Mouse (Mus musculus): ENCODE measurements around the gene Hoxb4.

The Hoxb4 gene

DNA sequence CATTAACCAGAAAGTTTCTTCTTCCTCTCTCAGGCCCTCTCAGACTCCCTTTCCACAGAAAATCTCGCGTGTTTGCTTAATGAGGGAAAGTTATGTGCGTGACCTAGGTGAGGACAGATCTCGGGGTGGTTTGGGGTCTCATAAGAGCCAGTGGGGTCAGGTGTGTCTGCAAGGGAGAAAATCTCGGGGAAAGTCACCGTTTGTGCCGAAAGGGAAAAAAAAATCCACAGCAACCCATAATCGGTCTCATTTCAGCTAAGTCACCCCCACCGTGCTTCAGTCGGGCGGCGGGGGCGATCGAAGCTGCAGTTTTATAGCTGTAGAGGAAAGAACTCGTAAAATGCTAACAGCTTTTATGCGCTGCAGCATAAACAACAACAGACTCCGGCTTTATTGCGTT is 36.7 kb upstream of the Hoxb4 start:
- H3K36me3 ChIP-seq (ENCODE audit: control insufficient read depth, insufficient read depth, low read length, poor library complexity, severe bottlenecking), result no peaks in the 10 kb centered on the region
- DNase-seq (ENCODE audit: low read depth, low spot score), result no peak
- H3K27me3 ChIP-seq (ENCODE audit: control insufficient read depth, insufficient read depth, low read length, poor library complexity, severe bottlenecking), result peaks cover 9% of the 10 kb centered on the region

DNA sequence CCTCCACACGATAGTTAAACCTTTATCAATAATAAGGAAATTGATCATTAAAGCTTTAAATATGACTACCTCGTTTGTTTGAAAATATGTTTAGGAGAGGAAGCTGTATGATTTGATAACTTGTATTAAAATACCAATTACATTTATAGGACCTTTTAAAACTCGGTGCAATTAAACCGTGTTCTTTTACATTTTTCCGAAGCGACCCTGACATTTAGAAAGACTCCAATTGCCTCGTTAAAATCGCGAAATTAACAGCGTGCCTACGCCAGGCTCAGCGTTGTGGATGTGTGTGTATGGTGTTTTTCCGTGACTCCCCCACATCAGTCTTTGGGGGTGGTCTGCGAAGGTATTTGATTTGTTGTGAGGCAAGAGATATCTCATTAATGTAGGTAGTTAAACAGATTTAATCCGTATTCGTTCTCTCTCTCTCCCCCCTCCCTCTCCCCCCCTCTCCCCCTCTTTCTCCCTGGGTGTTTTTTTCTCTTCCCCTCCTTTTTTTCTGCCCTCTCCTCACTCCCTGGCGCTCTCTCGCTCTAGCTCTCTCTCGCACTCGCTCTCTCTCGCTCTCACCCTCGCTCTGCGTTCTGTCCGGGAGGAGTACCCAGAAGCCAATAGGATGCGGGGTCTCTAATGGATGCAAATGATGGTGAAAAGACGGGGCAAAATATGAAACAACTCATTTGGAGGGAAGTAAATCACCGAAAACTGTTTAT is 36.1 kb upstream of the Hoxb4 start, which contains the start of gene Hoxb8:
TSS of gene Hoxb8 (plus strand) at position 51 of the 716 bp plus-strand sequence.
- Histone ChIP-seq H3K36me3 (ENCODE audit: control insufficient read depth, insufficient read depth, low read length, poor library complexity, severe bottlenecking) (no peaks in the 10 kb centered on the region), H3K27me3 (ENCODE audit: control insufficient read depth, insufficient read depth, low read length, poor library complexity, severe bottlenecking) (peaks cover 7% of the 10 kb centered on the region)
- no peak for DNase-seq (ENCODE audit: low read depth, low spot score)

DNA sequence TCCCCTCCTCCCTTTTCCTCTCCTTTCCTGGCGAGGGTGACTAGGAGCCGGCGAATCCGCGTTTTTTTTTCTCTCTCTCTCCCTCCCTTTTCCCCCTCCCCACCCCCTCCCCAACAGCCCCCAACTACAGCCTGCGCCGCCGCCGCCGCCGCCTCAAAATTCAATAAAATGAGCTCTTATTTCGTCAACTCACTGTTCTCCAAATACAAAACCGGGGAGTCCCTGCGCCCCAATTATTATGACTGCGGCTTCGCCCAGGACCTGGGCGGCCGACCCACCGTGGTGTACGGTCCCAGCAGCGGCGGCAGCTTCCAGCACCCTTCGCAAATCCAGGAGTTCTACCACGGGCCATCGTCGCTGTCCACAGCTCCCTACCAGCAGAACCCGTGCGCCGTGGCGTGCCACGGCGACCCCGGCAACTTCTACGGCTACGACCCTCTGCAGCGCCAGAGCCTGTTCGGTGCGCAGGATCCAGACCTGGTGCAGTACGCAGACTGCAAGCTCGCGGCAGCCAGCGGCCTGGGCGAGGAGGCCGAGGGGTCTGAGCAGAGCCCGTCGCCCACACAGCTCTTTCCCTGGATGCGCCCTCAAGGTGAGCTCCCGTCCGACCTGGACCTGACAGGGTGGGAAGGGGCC is 35.2 kb upstream of the Hoxb4 start:
- peaks cover 7% of the 10 kb centered on the region for H3K27me3 ChIP-seq (ENCODE audit: control insufficient read depth, insufficient read depth, low read length, poor library complexity, severe bottlenecking)
- no peaks in the 10 kb centered on the region for H3K36me3 ChIP-seq (ENCODE audit: control insufficient read depth, insufficient read depth, low read length, poor library complexity, severe bottlenecking)
- DNase-seq (ENCODE audit: low read depth, low spot score), result no peak

DNA sequence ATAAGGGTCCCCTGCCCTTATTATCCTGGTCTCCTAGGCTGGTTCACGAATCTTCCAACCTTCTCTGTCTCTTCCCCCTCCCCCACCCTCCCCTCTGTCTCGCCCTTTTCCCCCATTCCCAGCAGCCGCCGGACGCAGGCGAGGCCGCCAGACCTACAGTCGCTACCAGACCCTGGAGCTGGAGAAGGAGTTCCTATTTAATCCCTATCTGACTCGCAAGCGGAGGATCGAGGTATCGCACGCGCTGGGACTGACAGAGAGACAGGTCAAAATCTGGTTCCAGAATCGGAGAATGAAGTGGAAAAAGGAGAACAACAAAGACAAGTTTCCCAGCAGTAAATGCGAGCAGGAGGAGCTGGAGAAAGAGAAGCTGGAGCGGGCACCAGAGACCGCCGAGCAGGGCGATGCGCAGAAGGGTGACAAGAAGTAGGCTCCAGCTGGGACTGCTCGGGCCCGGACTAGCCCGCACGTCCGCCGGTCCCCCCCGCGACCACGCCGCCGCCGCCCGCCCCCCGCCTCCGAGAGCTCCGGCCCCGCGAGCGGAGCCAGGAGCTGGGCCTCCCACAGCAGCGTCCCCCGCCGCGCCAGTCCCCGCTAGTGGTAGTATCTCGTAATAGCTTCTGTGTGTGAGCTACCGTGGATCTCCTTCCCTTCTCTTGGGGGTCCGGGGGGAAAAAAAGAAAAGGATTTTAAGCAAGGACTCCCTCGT is 33.9 kb upstream of the Hoxb4 start:
- Histone ChIP-seq H3K27me3 (ENCODE audit: control insufficient read depth, insufficient read depth, low read length, poor library complexity, severe bottlenecking) (peaks cover 7% of the 10 kb centered on the region), H3K36me3 (ENCODE audit: control insufficient read depth, insufficient read depth, low read length, poor library complexity, severe bottlenecking) (no peaks in the 10 kb centered on the region)
- DNase-seq (ENCODE audit: low read depth, low spot score), result peak; percentile 49

DNA sequence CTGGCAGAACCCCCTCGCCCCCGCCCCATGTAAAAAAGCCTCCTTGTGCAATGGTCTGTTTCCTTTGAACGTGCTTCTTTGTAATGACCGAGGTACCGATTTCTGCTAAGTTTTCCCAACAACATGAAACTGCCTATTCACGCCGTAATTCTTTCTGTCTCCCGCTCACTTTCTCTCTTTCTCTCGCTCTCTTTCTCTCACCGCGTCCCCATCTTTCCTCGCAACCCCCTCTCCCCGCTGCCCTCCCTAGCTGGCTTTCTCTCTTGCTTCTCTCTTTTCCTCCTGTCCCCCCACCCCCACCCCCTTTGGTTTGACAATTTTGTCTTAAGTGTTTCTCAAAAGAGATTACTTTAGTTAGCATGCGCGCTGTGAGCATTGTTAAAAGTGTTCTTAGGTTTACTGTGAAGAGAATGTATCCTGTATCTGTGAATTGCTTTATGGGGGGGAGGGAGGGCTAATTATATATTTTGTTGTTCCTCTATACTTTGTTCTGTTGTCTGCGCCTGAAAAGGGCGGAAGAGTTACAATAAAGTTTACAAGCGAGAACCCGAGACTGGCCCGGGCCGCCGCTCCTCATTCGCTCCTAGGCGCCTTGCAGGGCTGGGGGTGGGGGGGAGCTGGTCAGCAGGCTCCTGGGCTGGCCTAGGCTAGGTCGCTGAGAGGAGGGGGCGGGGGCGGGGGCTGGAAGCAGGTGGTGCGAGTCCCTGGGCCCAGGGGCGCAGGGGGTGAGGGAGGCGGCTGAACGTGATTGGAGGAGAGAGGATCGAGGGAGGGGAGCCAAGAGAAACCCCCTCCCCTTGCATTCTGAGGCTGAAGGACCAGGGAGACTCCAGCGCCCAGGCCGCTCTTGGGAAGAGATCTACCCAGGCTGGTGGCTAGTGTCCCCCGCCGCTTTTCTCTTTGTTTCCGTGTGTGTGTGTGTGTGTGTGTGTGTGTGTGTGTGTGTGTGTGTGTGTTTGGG is 33.0 kb upstream of the Hoxb4 start:
- Histone ChIP-seq H3K27me3 (ENCODE audit: control insufficient read depth, insufficient read depth, low read length, poor library complexity, severe bottlenecking) (peaks cover 7% of the 10 kb centered on the region), H3K36me3 (ENCODE audit: control insufficient read depth, insufficient read depth, low read length, poor library complexity, severe bottlenecking) (no peaks in the 10 kb centered on the region)
- DNase-seq (ENCODE audit: low read depth, low spot score), result no peak

DNA sequence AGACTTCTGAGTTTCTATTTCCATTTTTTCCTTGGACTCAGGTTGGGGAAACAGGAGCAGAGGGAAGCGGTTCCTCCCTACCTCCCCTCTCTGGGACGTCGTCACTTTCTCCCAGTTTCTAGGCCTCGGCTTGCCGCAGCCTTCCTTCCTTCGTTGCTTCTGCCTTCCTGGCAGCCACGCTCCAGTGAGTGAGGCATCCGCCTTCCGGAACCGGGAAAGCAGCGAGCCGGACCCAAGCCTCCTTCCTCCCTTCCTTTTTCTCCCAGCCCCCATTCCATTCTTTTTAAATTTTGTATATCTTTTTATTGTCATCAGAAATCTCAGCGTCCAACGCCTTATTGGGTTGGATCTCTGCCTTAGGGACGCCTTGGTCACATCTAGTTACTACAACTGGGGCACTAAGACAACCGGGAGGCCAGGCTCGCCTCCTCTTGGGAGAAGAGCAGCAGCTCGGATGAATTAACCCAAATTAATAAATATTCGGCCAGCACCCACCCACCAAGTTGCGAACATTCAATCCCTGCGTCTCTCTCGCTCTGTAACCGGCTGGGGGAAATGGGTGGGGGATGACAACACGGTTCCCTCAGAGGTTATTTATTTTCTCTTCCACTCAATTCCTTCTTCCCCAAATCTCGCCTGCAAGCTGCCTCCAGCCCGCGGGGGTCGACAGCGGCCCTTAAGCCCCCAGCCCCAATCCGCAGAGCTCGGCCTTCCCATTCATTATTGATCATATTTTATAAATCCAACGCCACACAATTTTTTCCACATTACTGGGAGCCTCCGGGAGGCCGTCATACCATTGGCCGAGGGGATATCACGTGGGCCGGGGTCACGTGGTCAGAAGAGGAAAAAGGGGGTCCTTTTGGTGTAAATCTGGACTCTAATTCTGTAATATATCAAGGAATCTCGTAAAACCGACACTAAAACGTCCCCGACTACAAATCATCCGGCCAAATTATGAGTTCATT is 32.0 kb upstream of the Hoxb4 start, which contains the start of gene Hoxb7:
TSS of gene Hoxb7 (plus strand) at position 853 of the 968 bp plus-strand sequence.
- Histone ChIP-seq H3K36me3 (ENCODE audit: control insufficient read depth, insufficient read depth, low read length, poor library complexity, severe bottlenecking) (no peaks in the 10 kb centered on the region), H3K27me3 (ENCODE audit: control insufficient read depth, insufficient read depth, low read length, poor library complexity, severe bottlenecking) (peaks cover 6% of the 10 kb centered on the region)
- DNase-seq (ENCODE audit: low read depth, low spot score), result no peak

DNA sequence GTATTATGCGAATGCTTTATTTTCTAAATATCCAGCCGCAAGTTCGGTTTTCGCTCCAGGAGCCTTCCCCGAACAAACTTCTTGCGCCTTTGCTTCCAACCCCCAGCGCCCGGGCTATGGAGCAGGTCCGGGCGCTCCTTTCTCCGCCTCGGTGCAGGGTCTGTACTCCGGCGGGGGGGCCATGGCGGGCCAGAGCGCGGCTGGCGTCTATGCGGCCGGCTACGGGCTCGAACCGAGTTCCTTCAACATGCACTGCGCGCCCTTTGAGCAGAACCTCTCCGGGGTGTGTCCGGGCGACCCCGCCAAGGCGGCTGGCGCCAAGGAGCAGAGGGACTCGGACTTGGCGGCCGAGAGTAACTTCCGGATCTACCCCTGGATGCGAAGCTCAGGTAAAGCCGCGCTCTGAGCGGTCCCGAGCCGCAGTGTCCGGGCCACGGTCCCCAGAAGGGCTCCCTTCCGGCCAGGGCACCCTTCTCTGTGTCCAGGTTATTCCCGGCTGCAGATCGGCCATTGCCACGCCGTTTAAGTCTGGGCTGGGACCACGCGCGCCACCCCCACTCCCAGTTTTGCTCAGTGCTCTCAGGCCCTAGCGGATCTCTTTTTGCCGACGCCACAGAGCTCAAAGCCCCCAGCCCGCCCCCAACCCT is 31.2 kb upstream of the Hoxb4 start:
- H3K36me3 ChIP-seq (ENCODE audit: control insufficient read depth, insufficient read depth, low read length, poor library complexity, severe bottlenecking), result no peaks in the 10 kb centered on the region
- peaks cover 6% of the 10 kb centered on the region for H3K27me3 ChIP-seq (ENCODE audit: control insufficient read depth, insufficient read depth, low read length, poor library complexity, severe bottlenecking)
- DNase-seq (ENCODE audit: low read depth, low spot score), result no peak

DNA sequence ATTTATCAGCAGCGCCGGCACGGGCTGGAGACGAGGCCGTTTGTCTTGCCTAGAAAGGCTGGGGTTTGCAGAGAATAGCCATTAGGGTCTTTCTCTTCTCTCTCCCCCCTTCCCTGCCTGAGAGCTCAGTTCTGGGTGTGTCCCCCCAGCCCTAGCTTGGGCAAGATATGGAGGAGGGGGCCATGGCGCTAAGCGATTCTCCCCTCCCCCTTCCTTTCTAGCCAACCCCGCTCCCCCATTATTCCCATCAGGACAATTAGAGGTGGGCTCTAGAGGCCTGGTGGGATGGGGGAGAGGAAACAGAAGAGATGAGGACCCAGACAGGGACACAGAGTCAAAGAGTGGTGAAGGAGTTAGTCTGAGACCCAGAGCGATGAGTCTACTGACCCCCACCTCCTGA is 30.7 kb upstream of the Hoxb4 start:
- DNase-seq (ENCODE audit: low read depth, low spot score), result no peak
- Histone ChIP-seq H3K36me3 (ENCODE audit: control insufficient read depth, insufficient read depth, low read length, poor library complexity, severe bottlenecking) (no peaks in the 10 kb centered on the region), H3K27me3 (ENCODE audit: control insufficient read depth, insufficient read depth, low read length, poor library complexity, severe bottlenecking) (peaks cover 6% of the 10 kb centered on the region)

DNA sequence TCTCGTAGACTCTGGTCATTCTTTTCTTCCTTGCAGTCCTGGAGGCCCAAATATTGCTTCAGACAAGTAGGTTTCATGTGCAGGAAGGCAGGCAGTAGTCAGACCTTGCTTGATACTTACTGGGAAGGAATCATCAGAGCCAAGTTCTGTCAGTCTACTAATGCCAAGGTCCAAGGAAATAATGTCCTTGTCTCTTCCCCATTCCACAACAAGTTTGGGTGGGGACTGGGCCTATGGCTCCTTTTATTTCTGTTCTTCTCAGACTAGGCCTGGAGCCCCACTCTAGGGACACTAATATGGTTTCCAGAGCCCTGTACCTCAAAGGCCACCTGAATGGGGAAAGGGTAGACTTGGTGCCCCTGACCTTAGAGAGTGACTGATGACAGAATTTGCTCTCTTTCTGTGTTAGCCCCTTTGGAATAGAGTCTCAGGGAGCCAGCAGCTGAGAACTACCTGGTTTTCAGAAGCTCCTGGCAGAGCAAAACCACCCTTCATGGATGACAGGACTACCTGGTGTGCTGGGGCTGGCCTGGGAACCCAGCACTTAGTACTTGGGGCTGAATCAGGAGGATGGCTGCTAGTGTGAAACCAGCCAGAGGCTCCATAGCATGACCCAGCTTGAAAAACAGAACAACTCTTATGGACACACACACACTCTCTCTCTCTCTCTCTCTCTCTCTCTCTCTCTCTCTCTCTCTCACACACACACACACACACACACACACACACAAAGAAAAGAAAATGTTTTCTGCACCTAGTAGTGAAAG is 29.4 kb upstream of the Hoxb4 start:
- Histone ChIP-seq H3K36me3 (ENCODE audit: control insufficient read depth, insufficient read depth, low read length, poor library complexity, severe bottlenecking) (no peaks in the 10 kb centered on the region), H3K27me3 (ENCODE audit: control insufficient read depth, insufficient read depth, low read length, poor library complexity, severe bottlenecking) (peaks cover 7% of the 10 kb centered on the region)

DNA sequence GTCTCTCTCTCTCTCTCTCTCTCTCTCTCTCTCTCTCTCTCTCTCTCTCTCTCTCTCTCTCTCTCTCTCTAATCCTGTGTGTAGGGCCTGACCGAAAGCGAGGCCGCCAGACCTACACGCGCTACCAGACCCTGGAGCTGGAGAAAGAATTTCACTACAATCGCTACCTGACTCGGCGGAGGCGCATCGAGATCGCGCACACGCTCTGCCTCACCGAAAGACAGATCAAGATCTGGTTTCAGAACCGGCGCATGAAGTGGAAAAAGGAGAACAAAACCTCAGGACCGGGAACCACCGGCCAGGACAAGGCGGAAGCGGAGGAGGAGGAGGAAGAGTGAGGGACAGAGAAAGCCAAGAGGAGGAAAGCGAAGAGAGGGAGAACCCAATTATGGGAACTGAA is 28.8 kb upstream of the Hoxb4 start:
- no peak for DNase-seq (ENCODE audit: low read depth, low spot score)
- peaks cover 6% of the 10 kb centered on the region for H3K27me3 ChIP-seq (ENCODE audit: control insufficient read depth, insufficient read depth, low read length, poor library complexity, severe bottlenecking)

More for the DNA sequence above, 29.4 kb upstream of the Hoxb4 start:
- DNase-seq (ENCODE audit: low read depth, low spot score), result no peak

DNA sequence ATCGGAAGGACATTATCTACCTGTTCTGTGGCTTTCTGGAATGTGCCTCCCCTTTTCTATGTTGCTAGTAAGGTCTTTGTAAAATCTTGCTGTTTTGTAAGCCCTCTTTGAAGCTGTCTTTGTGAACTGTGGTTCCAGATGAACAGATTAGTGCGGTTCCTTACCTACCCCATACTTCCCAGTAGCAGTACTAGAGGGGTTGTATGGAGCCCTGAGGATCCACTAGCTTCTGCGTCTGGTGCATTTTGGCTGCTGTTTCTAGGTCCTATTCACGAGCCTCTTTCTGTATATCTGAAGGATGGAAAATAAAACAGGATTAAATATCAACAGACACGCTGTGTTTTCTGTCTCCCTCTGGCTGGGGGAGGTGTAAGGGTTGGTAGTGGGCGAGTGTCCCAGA is 28.2 kb upstream of the Hoxb4 start:
- Histone ChIP-seq H3K27me3 (ENCODE audit: control insufficient read depth, insufficient read depth, low read length, poor library complexity, severe bottlenecking) (peaks cover 6% of the 10 kb centered on the region), H3K36me3 (ENCODE audit: control insufficient read depth, insufficient read depth, low read length, poor library complexity, severe bottlenecking) (no peaks in the 10 kb centered on the region)
- DNase-seq (ENCODE audit: low read depth, low spot score), result no peak

More for the DNA sequence above, 28.8 kb upstream of the Hoxb4 start:
- no peaks in the 10 kb centered on the region for H3K36me3 ChIP-seq (ENCODE audit: control insufficient read depth, insufficient read depth, low read length, poor library complexity, severe bottlenecking)

DNA sequence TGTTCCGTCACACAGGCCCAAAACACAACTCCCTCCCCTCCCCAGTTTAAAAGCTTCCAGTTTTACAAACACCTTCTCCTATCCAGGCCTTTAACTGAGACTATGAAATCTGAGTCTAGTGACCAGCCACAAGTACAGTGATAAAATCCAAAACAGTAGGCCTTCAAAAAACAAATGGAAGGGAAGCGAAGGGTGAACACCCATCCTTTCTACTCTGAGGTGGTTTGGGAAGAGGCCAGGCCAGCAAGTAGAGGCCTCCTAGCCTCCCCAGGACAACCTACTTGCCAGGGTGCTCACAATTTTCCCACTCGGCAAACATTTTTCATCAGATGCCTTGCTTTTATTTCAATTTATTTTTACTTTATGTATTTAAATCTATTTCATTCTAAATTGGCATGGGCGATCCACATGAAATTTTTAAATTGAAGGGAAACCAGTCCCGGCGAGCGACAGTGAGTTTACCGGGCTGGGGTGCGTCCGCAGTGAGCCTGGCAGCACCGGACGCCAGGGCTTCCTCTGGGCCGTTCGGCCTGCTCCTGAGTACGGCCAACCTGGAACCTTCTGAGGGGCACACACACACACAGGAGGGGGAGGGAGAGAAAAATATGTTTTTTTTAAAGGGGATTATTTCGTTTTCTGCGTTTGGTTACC is 27.2 kb upstream of the Hoxb4 start:
- Histone ChIP-seq H3K36me3 (ENCODE audit: control insufficient read depth, insufficient read depth, low read length, poor library complexity, severe bottlenecking) (no peaks in the 10 kb centered on the region), H3K27me3 (ENCODE audit: control insufficient read depth, insufficient read depth, low read length, poor library complexity, severe bottlenecking) (peaks cover 6% of the 10 kb centered on the region)
- DNase-seq (ENCODE audit: low read depth, low spot score), result no peak
